Mouse (Mus musculus) heart, embryonic 14.5 days (tissue): ENCODE results near the gene Arhgap24. TPM values are rescaled to one million over a fixed set of nuclear protein-coding genes. Genes with fewer than 3 reads are reported as not detected.

Experiments
- ATAC-seq: fragments of 200-750 bp; cut with Nextera tagmentation; 2 replicates; pipeline ENCODE4 v1.8.0; 2017; ENCODE audit warnings: low read depth, moderate TSS enrichment; ENCODE audit not compliant: insufficient number of reproducible peaks, insufficient read depth, low FRiP score
- H3K27ac ChIP-seq, 2 experiments: fragments of 200-500 bp in 1 of 2; fragments of 300-500 bp in 1 of 2; sonication (generic) in 1 of 2; replicated peaks in 1 of 2; 2 replicates each; pipeline ENCODE4 v1.5.1; 2012 to 2014; ENCODE audit warnings: low read depth in 2 of 2, low read length in 2 of 2, control low read depth in 1 of 2, mild to moderate bottlenecking in 1 of 2, mixed read lengths in 1 of 2; ENCODE audit not compliant: control insufficient read depth in 1 of 2, insufficient read depth in 1 of 2
- H3K27me3 ChIP-seq: fragments of 300-500 bp; sonication (generic); 2 replicates; pipeline ENCODE4 v1.6.1; 2014; ENCODE audit warnings: mild to moderate bottlenecking, low read length, control low read depth; ENCODE audit not compliant: control insufficient read depth, insufficient read depth
- H3K36me3 ChIP-seq: fragments of 300-500 bp; sonication (generic); 2 replicates; pipeline ENCODE4 v1.6.1; 2014; ENCODE audit warnings: mild to moderate bottlenecking, control low read depth, low read length, mixed read lengths; ENCODE audit not compliant: control insufficient read depth, insufficient read depth
- H3K4me1 ChIP-seq, 2 experiments: fragments of 200-500 bp in 1 of 2; fragments of 300-500 bp in 1 of 2; sonication (generic) in 1 of 2; 2 replicates each; pipeline ENCODE4 v1.6.1; 2012 to 2014; ENCODE audit warnings: low read length in 2 of 2, control low read depth in 1 of 2, mixed read lengths in 1 of 2; ENCODE audit not compliant: control insufficient read depth in 2 of 2, insufficient read depth in 2 of 2
- H3K4me2 ChIP-seq: fragments of 300-500 bp; sonication (generic); 2 replicates; pipeline ENCODE4 v1.6.1; 2014; ENCODE audit warnings: mild to moderate bottlenecking, low read length
- H3K4me3 ChIP-seq, 2 experiments: fragments of 200-500 bp in 1 of 2; fragments of 300-500 bp in 1 of 2; sonication (generic) in 1 of 2; 2 replicates each; pipeline ENCODE4 v1.5.1; 2012 to 2014; ENCODE audit warnings: low read length in 2 of 2, mild to moderate bottlenecking in 2 of 2, control low read depth in 1 of 2, low read depth in 1 of 2, moderate library complexity in 1 of 2; ENCODE audit not compliant: control insufficient read depth in 1 of 2, insufficient read depth in 1 of 2
- H3K9ac ChIP-seq: fragments of 300-500 bp; sonication (generic); 2 replicates; pipeline ENCODE4 v1.6.1; 2014; ENCODE audit warnings: mild to moderate bottlenecking, low read length
- H3K9me3 ChIP-seq: fragments of 300-500 bp; sonication (generic); 2 replicates; pipeline ENCODE4 v1.6.1; 2016; ENCODE audit warnings: low read length, control low read depth; ENCODE audit not compliant: control insufficient read depth
- WGBS: fragments of 180-500 bp; shearing (Covaris S2); extraction: QIAGEN DNeasy Blood & Tissue Kit; methylation state at CpG from one replicate; pipeline ENCODE4 v1.1.7; 2014; 5-methylcytosine and 5-hydroxymethylcytosine counted together
- polyA plus RNA-seq: library from polyadenylated mRNA; unstranded; fragments of >200 nt; fragmentation: Nextera tagmentation; extraction: Ambion mirVana; gene quantifications from 2 replicates; pipeline ENCODE4 v1.2.1, GENCODE M21; 2014

Arhgap24 gene
- polyA plus RNA-seq, 1 experiment from 2014 or later: 14.7 TPM

GRCm38 (mm10) chr5:102803675-102804074 lies 322.5 kb downstream of the Arhgap24 start:
- Histone ChIP-seq H3K27me3 (no peaks in the 10 kb centered on the region), H3K9me3 (no peaks in the 10 kb centered on the region), H3K36me3 (no peaks in the 10 kb centered on the region), H3K9ac (no peak overlapping the region), H3K4me3 (no peak overlapping the region), H3K4me2 (no peak overlapping the region), H3K4me1 (no peaks in the 10 kb centered on the region), H3K27ac (no peak overlapping the region)
- no peak for ATAC-seq
- 60% methylated on average over 4 of the region's 4 CpGs for WGBS

DNA sequence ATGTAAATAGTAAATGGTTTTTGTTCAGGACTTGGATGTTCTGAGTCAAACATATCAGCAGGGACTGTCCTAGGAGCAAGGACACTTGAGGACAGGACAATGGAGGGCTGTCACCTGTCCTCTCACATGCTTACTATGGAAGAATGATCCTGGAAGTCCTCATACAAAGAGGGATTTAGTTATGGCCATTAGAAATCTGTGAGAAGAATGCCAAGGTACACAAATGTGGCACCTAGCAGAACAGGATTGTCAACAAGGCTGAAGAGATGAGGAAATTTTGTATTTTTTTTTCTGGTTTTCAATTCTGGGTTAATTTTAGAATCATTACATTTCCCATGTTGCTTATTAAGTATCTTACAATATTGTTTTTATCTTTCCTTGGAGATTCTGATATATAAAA lies 326.3 kb downstream of the Arhgap24 start:
- no peak overlapping the region for H3K27ac ChIP-seq
- no peak overlapping the region for H3K4me2 ChIP-seq
- H3K36me3 ChIP-seq: no peaks in the 10 kb centered on the region
- no peak overlapping the region for H3K4me3 ChIP-seq
- ATAC-seq: no peak
- H3K4me1 ChIP-seq: no peaks in the 10 kb centered on the region
- H3K27me3 ChIP-seq: no peaks in the 10 kb centered on the region
- no peak overlapping the region for H3K9ac ChIP-seq
- H3K9me3 ChIP-seq: no peaks in the 10 kb centered on the region

DNA sequence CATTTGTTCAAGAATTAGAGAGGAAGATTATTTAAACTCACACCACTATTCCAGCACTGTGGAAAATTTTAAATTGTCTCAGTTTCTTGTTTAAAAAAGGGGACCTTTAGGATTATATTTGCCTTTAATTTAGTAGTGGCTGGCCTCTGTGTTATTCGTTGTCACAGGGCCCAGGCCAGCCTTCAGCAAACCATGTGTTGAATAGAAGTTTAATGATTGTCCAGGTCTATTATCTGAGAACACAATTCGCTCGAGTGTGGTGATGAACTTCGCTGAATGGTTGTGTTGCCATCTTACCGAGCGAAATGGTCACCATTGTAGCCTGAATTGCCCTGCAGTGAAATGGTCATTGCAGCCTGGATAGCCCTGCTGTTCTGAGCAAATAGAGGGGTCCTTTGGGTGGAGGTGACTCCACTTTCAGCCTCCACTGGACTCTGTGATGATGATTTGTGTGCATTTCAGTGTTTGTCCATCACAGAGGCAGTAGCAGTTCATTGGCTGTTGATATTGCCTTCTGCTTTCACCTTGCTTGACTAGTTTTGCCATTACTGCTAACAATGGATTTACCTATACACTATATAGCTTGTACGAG lies 329.3 kb downstream of the Arhgap24 start:
- H3K9ac ChIP-seq: no peak overlapping the region
- 87% methylated on average over 7 of the region's 7 CpGs for WGBS
- no peak overlapping the region for H3K4me2 ChIP-seq
- H3K36me3 ChIP-seq: no peaks in the 10 kb centered on the region
- ATAC-seq: no peak
- no peak overlapping the region for H3K27ac ChIP-seq
- H3K4me3 ChIP-seq: no peak overlapping the region
- H3K27me3 ChIP-seq: no peaks in the 10 kb centered on the region
- H3K4me1 ChIP-seq: no peaks in the 10 kb centered on the region
- H3K9me3 ChIP-seq: no peaks in the 10 kb centered on the region

DNA sequence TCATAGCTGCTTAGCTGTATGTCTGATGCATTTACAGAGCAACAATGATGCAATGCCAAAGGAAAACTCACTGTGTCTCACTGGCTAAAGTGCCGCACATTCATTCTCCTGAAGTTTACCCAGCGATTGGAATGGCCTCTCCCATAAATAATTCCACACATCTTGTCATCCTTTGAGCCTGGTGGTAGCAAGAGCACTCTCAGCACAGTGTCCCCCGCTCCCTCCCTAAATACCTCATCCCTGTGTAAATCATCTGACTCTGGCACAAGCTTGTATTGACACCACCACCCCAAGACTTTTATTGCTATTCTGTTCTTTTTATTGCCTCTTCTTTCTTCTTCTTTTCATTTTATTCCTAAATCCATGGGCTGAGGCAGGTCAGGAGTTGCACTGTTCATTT lies 332.1 kb downstream of the Arhgap24 start:
- H3K27me3 ChIP-seq: no peaks in the 10 kb centered on the region
- no peak overlapping the region for H3K27ac ChIP-seq
- no peak overlapping the region for H3K4me2 ChIP-seq
- H3K9me3 ChIP-seq: no peaks in the 10 kb centered on the region
- no peaks in the 10 kb centered on the region for H3K36me3 ChIP-seq
- 79% methylated on average over 3 of the region's 3 CpGs for WGBS
- ATAC-seq: no peak
- peaks cover 0 to 3% of the 10 kb centered on the region in 2 experiments; a peak in 1 of 4 replicates for H3K4me1 ChIP-seq
- no peak overlapping the region for H3K9ac ChIP-seq
- no peak overlapping the region for H3K4me3 ChIP-seq

- no peak overlapping the region for H3K9ac ChIP-seq
- H3K9me3 ChIP-seq: no peaks in the 10 kb centered on the region
- H3K4me1 ChIP-seq: peaks cover 0 to 3% of the 10 kb centered on the region in 2 experiments; a peak in 1 of 4 replicates
- H3K27me3 ChIP-seq: no peaks in the 10 kb centered on the region
- 66% methylated on average over 7 of the region's 7 CpGs for WGBS
- no peak overlapping the region for H3K4me3 ChIP-seq
- H3K36me3 ChIP-seq: no peaks in the 10 kb centered on the region
- no peak for ATAC-seq
- H3K27ac ChIP-seq: no peak overlapping the region
- no peak overlapping the region for H3K4me2 ChIP-seq
Measured at GRCm38 (mm10) chr5:102817641-102818040, 336.4 kb downstream of the Arhgap24 start.

GRCm38 (mm10) chr5:102825538-102825937 lies 344.3 kb downstream of the Arhgap24 start:
- 47% methylated on average over 8 of the region's 8 CpGs for WGBS
- Histone ChIP-seq H3K27ac (0 out of 4 replicates have a peak overlapping the region, but pooled peaks of 1 of the 2 experiments have one; percentile 49), H3K9me3 (no peaks in the 10 kb centered on the region), H3K27me3 (no peaks in the 10 kb centered on the region), H3K36me3 (no peaks in the 10 kb centered on the region), H3K4me1 (peaks cover 2 to 4% of the 10 kb centered on the region in 2 experiments; a peak in 3 of 4 replicates), H3K9ac (no peak overlapping the region), H3K4me2 (0 out of 2 replicates have a peak overlapping the region, but pooled peaks have one; percentile 14), H3K4me3 (no peak overlapping the region)
- ATAC-seq: no peak

- no peak for ATAC-seq
- Histone ChIP-seq H3K27me3 (no peaks in the 10 kb centered on the region), H3K27ac (no peak overlapping the region), H3K9ac (no peak overlapping the region), H3K4me2 (no peak overlapping the region), H3K9me3 (no peaks in the 10 kb centered on the region), H3K4me1 (no peaks in the 10 kb centered on the region), H3K4me3 (no peak overlapping the region), H3K36me3 (no peaks in the 10 kb centered on the region)
- WGBS: 62% methylated on average over 4 of the region's 4 CpGs
Measured at GRCm38 (mm10) chr5:102839071-102839470, 357.9 kb downstream of the Arhgap24 start.
